Mouse (Mus musculus) MEL (cell line): ENCODE data around the gene Pla2g2c. TPM values are rescaled to one million over a fixed set of nuclear protein-coding genes. Genes with fewer than 3 reads are reported as not detected.

ENCODE experiments used
- DNase-seq: peaks from one replicate; pipeline ENCODE4 v3.0.0; 2011; ENCODE audit warnings: low read depth, low spot score
- H3K27ac ChIP-seq: 2 replicates; pipeline ENCODE4 v1.5.1; 2012; ENCODE audit warnings: low read depth, mild to moderate bottlenecking, control low read depth, low read length, moderate library complexity; ENCODE audit not compliant: control insufficient read depth
- H3K27me3 ChIP-seq, 2 experiments: fragments of 150-350 bp in 1 of 2; sonication (generic) in 1 of 2; 2 replicates each; pipeline ENCODE4 v1.6.1; 2012; ENCODE audit warnings: low read length in 2 of 2, mild to moderate bottlenecking in 2 of 2, improper control_type of control experiment in 1 of 2, moderate library complexity in 1 of 2; ENCODE audit not compliant: insufficient read depth in 2 of 2, control insufficient read depth in 1 of 2
- H3K36me3 ChIP-seq, 2 experiments: 2 replicates each; pipeline ENCODE4 v1.6.1; 2012 to 2014; ENCODE audit warnings: low read length in 2 of 2, improper control_type of control experiment in 1 of 2, inconsistent platforms in 1 of 2, mild to moderate bottlenecking in 1 of 2; ENCODE audit not compliant: insufficient read depth in 2 of 2, control insufficient read depth in 1 of 2
- H3K4me1 ChIP-seq, 2 experiments: fragments of 150-350 bp in 1 of 2; sonication (generic) in 1 of 2; 2 replicates each; pipeline ENCODE4 v1.6.1; 2012; ENCODE audit warnings: low read length in 2 of 2, improper control_type of control experiment in 1 of 2, mild to moderate bottlenecking in 1 of 2; ENCODE audit not compliant: insufficient read depth in 2 of 2, control insufficient read depth in 1 of 2
- H3K4me3 ChIP-seq, 2 experiments: fragments of 150-350 bp in 1 of 2; sonication (generic) in 1 of 2; 2 replicates each; pipeline ENCODE4 v1.5.1; 2012; ENCODE audit warnings: low read depth in 2 of 2, low read length in 2 of 2, mild to moderate bottlenecking in 2 of 2, moderate library complexity in 2 of 2, control low read depth in 1 of 2, improper control_type of control experiment in 1 of 2; ENCODE audit not compliant: control insufficient read depth in 1 of 2, insufficient read depth in 1 of 2
- H3K79me2 ChIP-seq: 2 replicates; pipeline ENCODE4 v1.6.1; 2012; ENCODE audit warnings: mild to moderate bottlenecking, low read length, moderate library complexity; ENCODE audit not compliant: control insufficient read depth, poor library complexity, insufficient read depth
- H3K9ac ChIP-seq: 2 replicates; pipeline ENCODE4 v1.6.1; 2012; ENCODE audit warnings: low read depth, mild to moderate bottlenecking, control low read depth, low read length, moderate library complexity; ENCODE audit not compliant: control insufficient read depth, poor library complexity, severe bottlenecking
- H3K9me3 ChIP-seq: fragments of 150-350 bp; sonication (generic); replicated peaks from 2 replicates; pipeline ENCODE4 v1.6.1; 2012; ENCODE audit warnings: mild to moderate bottlenecking, low read length, improper control_type of control experiment, moderate library complexity; ENCODE audit not compliant: insufficient read depth
- BHLHE40 ChIP-seq: IDR thresholded peaks from 2 replicates; pipeline ENCODE4 v1.6.1; 2012; ENCODE audit warnings: low read depth, mild to moderate bottlenecking, inconsistent platforms, low read length, improper control_type of control experiment, borderline replicate concordance
- CTCF ChIP-seq, 3 experiments: IDR thresholded peaks in 2 of 3; conservative IDR thresholded peaks in 1 of 3; 2 replicates each; pipeline ENCODE4 v1.5.1; 2011 to 2012; ENCODE audit warnings: low read length in 3 of 3, low read depth in 2 of 3, mild to moderate bottlenecking in 2 of 3, improper control_type of control experiment in 1 of 3, inconsistent platforms in 1 of 3, mixed read lengths in 1 of 3, moderate library complexity in 1 of 3; ENCODE audit not compliant: control insufficient read depth in 1 of 3, insufficient read depth in 1 of 3, poor library complexity in 1 of 3, severe bottlenecking in 1 of 3
- EP300 ChIP-seq, 2 experiments: IDR thresholded peaks; 2 replicates each; pipeline ENCODE4 v1.6.1; 2011; ENCODE audit warnings: improper control_type of control experiment in 2 of 2, low read length in 2 of 2, low read depth in 1 of 2, mild to moderate bottlenecking in 1 of 2
- GABPA ChIP-seq: IDR thresholded peaks from 2 replicates; pipeline ENCODE4 v1.6.1; 2012; ENCODE audit warnings: low read depth, mild to moderate bottlenecking, inconsistent platforms, low read length, improper control_type of control experiment, moderate library complexity
- GATA1 ChIP-seq: IDR thresholded peaks from 2 replicates; pipeline ENCODE4 v1.6.1; 2011; ENCODE audit warnings: low read depth, low read length, improper control_type of control experiment
- KAT2A ChIP-seq: conservative IDR thresholded peaks from 2 replicates; pipeline ENCODE4 v1.6.1; 2012; ENCODE audit warnings: low read depth, low read length, improper control_type of control experiment, inconsistent platforms
- MAX ChIP-seq: IDR thresholded peaks from 2 replicates; pipeline ENCODE4 v1.6.1; 2011; ENCODE audit warnings: low read length, improper control_type of control experiment
- MYB ChIP-seq: IDR thresholded peaks from 2 replicates; pipeline ENCODE4 v1.6.1; 2011; ENCODE audit warnings: mild to moderate bottlenecking, low read depth, low read length, improper control_type of control experiment
- NELFE ChIP-seq: IDR thresholded peaks from 2 replicates; pipeline ENCODE4 v1.6.1; 2011; ENCODE audit warnings: low read depth, low read length, improper control_type of control experiment
- POLR2A ChIP-seq, 2 experiments: IDR thresholded peaks; 2 replicates each; pipeline ENCODE4 v1.6.1; 2011 to 2012; ENCODE audit warnings: low read length in 2 of 2, mild to moderate bottlenecking in 2 of 2, control low read depth in 1 of 2, improper control_type of control experiment in 1 of 2, low read depth in 1 of 2, moderate library complexity in 1 of 2; ENCODE audit not compliant: control insufficient read depth in 1 of 2, insufficient read depth in 1 of 2, poor library complexity in 1 of 2
- SIN3A ChIP-seq: IDR thresholded peaks from 2 replicates; pipeline ENCODE4 v1.6.1; 2012; ENCODE audit warnings: low read length, improper control_type of control experiment, inconsistent platforms
- SMC3 ChIP-seq: IDR thresholded peaks from 2 replicates; pipeline ENCODE4 v1.6.1; 2011; ENCODE audit warnings: low read depth, low read length, improper control_type of control experiment
- TAL1 ChIP-seq: IDR thresholded peaks from 2 replicates; pipeline ENCODE4 v1.6.1; 2012; ENCODE audit warnings: mild to moderate bottlenecking, inconsistent platforms, low read length, moderate library complexity, mixed read lengths
- ZC3H11A ChIP-seq: IDR thresholded peaks from 2 replicates; pipeline ENCODE4 v1.6.1; 2012; ENCODE audit warnings: low read depth, mild to moderate bottlenecking, inconsistent platforms, low read length, improper control_type of control experiment
- ZKSCAN1 ChIP-seq: IDR thresholded peaks from 2 replicates; pipeline ENCODE4 v1.6.1; 2012; ENCODE audit warnings: low read depth, mild to moderate bottlenecking, inconsistent platforms, low read length, improper control_type of control experiment, moderate library complexity
- ZNF384 ChIP-seq: IDR thresholded peaks from 2 replicates; pipeline ENCODE4 v1.6.1; 2012; ENCODE audit warnings: low read depth, mild to moderate bottlenecking, inconsistent platforms, low read length, improper control_type of control experiment
- polyA plus RNA-seq, 2 experiments: library from polyadenylated mRNA; stranded (reverse) in 1 of 2; unstranded in 1 of 2; fragments of >175 nt in 1 of 2; fragments of >200 nt in 1 of 2; gene quantifications; 2 replicates each; pipeline versions ENCODE4 v1.2.1 to v1.2.4; 2012; ENCODE audit warnings: low replicate concordance in 2 of 2, low read depth in 1 of 2; ENCODE audit not compliant: insufficient read length in 2 of 2, insufficient read depth in 1 of 2, missing spikeins in 1 of 2
- total RNA-seq: library from RNA; depleted of rRNA; stranded (reverse); fragments of 300-350 nt; gene quantifications from 2 replicates; pipeline ENCODE4 v1.2.3, GENCODE M21; 2012

The Pla2g2c gene
- total and polyA plus RNA-seq, 3 experiments, result not detected

DNA sequence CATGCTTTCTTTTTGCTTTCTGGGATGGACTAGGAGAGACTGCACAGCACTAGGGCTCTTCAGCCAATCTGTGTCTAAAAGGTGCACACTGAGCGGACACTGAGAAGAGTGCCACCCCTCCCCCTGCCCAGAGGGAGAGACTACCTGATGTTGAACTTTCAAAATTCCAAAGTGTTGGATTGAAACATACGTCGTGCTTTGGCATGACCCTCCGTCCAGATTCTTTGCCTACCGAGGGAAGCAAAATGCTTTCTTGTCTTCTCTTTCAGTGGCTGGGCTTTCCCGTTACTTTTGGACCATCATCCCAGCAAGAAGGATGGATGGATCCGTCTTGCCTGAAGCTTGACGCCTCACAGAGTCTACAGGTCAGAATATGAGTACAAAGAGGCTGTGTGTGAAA, 23.5 kb upstream of the Pla2g2c start (continued):
- TF ChIP-seq EP300 (IDR thresholded peaks at IDR 0.05; ENCODE audit: low read depth in 1 of 2, low read length in 2 of 2), result no peak

DNA sequence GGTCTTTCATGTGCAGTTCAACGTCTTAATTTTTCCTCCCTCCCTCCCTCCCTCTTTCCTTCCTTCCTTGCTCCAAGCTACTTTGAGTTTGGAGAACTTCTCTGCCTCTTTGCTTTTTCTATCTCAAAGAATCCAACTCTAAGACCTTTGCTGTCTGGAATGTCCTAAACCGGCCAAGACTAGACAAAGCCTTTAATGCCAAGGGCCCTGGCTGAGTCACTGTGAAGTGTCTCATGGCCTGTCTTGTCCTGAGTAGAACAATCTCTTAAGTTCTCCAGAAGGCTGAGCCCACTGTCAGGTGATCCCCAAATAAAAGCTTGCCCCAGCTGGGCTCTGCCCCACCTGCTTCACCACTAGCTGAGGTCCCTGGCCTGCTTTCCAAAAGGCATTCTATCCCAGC, 22.6 kb upstream of the Pla2g2c start:
- H3K9ac ChIP-seq, result no peak overlapping the region
- H3K9me3 ChIP-seq, result no peaks in the 10 kb centered on the region
- H3K4me3 ChIP-seq, result no peak overlapping the region
- no peak overlapping the region for H3K27ac ChIP-seq
- no peaks in the 10 kb centered on the region for H3K4me1 ChIP-seq
- H3K27me3 ChIP-seq, result no peaks in the 10 kb centered on the region
- TF ChIP-seq TAL1, result no peak
- TF ChIP-seq KAT2A, result no peak
- no peaks in the 10 kb centered on the region for H3K36me3 ChIP-seq
- DNase-seq, result no peak
- no peaks in the 10 kb centered on the region for H3K79me2 ChIP-seq

DNA sequence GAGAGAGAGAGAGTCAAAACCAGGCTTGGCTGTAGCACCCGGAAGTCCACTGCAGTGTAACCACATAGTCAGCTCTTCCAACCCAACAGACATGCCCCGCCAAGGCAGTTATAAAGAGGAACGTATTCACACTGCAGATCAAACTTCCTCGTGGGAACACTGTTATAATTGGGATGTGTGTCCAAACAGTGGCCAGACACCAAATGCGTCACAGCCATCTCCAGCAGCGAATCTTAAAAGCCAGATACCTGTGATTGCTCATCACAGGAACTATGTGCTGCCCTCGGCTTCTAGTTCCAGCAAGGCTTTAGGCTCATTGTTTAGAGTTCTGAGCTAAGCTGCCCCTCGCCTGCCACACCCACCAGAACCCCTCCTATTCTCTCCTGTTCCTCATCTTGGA, 22.1 kb upstream of the Pla2g2c start:
- no peak overlapping the region for H3K9ac ChIP-seq
- no peaks in the 10 kb centered on the region for H3K4me1 ChIP-seq
- H3K36me3 ChIP-seq, result no peaks in the 10 kb centered on the region
- no peaks in the 10 kb centered on the region for H3K27me3 ChIP-seq
- no peaks in the 10 kb centered on the region for H3K9me3 ChIP-seq
- H3K4me3 ChIP-seq, result no peak overlapping the region
- no peak for TF ChIP-seq ZKSCAN1
- no peak for TF ChIP-seq GABPA
- no peak for TF ChIP-seq CTCF (IDR thresholded peaks at IDR 0.05 in 2 of 3, conservative IDR thresholded peaks at IDR 0.05 in 1 of 3; ENCODE audit: control insufficient read depth in 1 of 3, insufficient read depth in 1 of 3, low read depth in 2 of 3, low read length in 3 of 3, poor library complexity in 1 of 3, severe bottlenecking in 1 of 3)
- no peak for TF ChIP-seq KAT2A
- no peak for TF ChIP-seq MYB
- TF ChIP-seq ZC3H11A, result no peak
- TF ChIP-seq GATA1, result no peak
- H3K27ac ChIP-seq, result no peak overlapping the region
- H3K79me2 ChIP-seq, result no peaks in the 10 kb centered on the region
- DNase-seq, result no peak

DNA sequence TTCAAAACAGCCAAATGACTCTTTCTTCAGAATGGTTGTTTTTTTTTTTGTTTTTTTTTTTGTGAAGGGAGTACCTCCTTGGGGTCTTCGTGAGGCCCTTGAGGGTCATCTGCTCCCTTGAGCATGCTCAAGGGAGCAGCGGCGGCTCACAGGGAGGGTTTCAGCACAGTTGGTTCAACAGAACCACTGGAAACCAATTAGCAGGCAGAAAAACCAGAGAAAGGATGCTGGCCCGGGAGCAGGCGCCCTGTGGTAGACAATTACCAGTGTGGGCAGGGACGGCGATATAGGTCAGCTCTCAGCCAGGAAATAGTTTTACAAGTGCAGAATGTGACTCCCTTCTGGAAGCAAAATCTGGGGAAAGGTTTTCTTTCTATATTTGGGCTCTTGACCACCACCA, 21.0 kb upstream of the Pla2g2c start:
- Histone ChIP-seq H3K9ac (no peak overlapping the region), H3K36me3 (no peaks in the 10 kb centered on the region), H3K9me3 (no peaks in the 10 kb centered on the region), H3K27me3 (no peaks in the 10 kb centered on the region), H3K4me3 (no peak overlapping the region)
- no peak for DNase-seq
- TF ChIP-seq ZNF384, result no peak
- TF ChIP-seq GABPA, result no peak
- no peak for TF ChIP-seq TAL1
- TF ChIP-seq NELFE, result no peak
- TF ChIP-seq SMC3, result no peak
- TF ChIP-seq MAX, result no peak
- TF ChIP-seq BHLHE40, result no peak
- no peak for TF ChIP-seq ZKSCAN1
- TF ChIP-seq POLR2A (IDR thresholded peaks at IDR 0.05; ENCODE audit: control insufficient read depth in 1 of 2, insufficient read depth in 1 of 2, low read depth in 1 of 2, low read length in 2 of 2, poor library complexity in 1 of 2), result no peak
- TF ChIP-seq SIN3A, result no peak
- TF ChIP-seq, all 39 proteins: peak for 0
- H3K79me2 ChIP-seq, result no peaks in the 10 kb centered on the region
- H3K4me1 ChIP-seq, result no peaks in the 10 kb centered on the region
- no peak overlapping the region for H3K27ac ChIP-seq
